Mouse (Mus musculus) bone marrow, adult 2 months (tissue): ENCODE results near the gene Ifrd1. TPM values are rescaled to one million over a fixed set of nuclear protein-coding genes. Genes with fewer than 3 reads are reported as not detected.
A peak's percentile ranks its signal among the peaks of the same experiment; 100 is the strongest.
"Not testable (repeated sequence)": the region's sequence is repeated elsewhere in the genome, so short reads cannot be mapped to it uniquely, and the experiment has no call there.

Experiments
- H3K27ac ChIP-seq: fragments of 200-500 bp; 2 replicates; pipeline ENCODE4 v1.5.1; 2012; ENCODE audit warnings: low read depth, mild to moderate bottlenecking, control low read depth, inconsistent platforms, low read length; ENCODE audit not compliant: control insufficient read depth, poor library complexity, insufficient read depth
- H3K4me1 ChIP-seq: fragments of 200-500 bp; 2 replicates; pipeline ENCODE4 v1.6.1; 2011; ENCODE audit warnings: low read length; ENCODE audit not compliant: control insufficient read depth, insufficient read depth
- H3K4me3 ChIP-seq: fragments of 200-500 bp; replicated peaks from 2 replicates; pipeline ENCODE3; 2011; ENCODE audit warnings: mild to moderate bottlenecking, low read depth, low read length, control low read depth; ENCODE audit not compliant: control insufficient read depth
- CTCF ChIP-seq: fragments of 200-500 bp; IDR thresholded peaks from 2 replicates; pipeline ENCODE4 v1.5.1; 2011; ENCODE audit warnings: low read length, control low read depth; ENCODE audit not compliant: control insufficient read depth, insufficient read depth
- POLR2A ChIP-seq: fragments of 200-500 bp; IDR thresholded peaks from 2 replicates; pipeline ENCODE4 v1.6.1; 2011; ENCODE audit warnings: low read depth, mild to moderate bottlenecking, control low read depth, low read length, borderline replicate concordance; ENCODE audit not compliant: control insufficient read depth
- WGBS: fragments of 180-500 bp; shearing (Covaris S2); methylation state at CpG from one replicate; pipeline ENCODE4 v1.1.7; 2018; 5-methylcytosine and 5-hydroxymethylcytosine counted together
- polyA plus RNA-seq: library from polyadenylated mRNA; stranded (reverse); fragments of >200 nt; gene quantifications from 2 replicates; pipeline ENCODE4 v1.2.4, GENCODE M21; 2011; ENCODE audit warnings: low replicate concordance; ENCODE audit not compliant: missing spikeins, insufficient read depth, insufficient read length

Ifrd1 gene
- polyA plus RNA-seq, 1 experiment: 86.5 TPM

DNA sequence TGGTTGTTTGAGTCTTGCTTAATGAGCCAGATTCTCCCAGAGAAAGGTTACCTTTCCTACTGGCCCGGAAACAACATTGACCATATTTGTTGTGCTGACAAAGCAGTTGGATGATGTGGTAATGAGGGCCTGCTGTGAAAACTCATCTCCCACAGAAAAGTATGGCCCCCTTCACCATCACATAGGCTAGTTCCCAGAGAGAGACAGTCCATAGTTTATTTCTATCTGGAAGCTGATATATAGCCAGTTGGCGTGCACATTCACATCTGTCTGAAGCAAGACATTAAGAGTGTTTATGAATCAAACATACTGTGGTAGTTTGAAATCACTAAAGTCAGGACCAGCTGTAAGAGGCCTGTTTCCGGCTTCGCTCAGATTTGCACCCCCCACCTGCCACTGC is 15.4 kb upstream of the Ifrd1 start:
- Histone ChIP-seq H3K4me1 (no peaks in the 10 kb centered on the region), H3K27ac (no peak overlapping the region), H3K4me3 (no peak overlapping the region)
- 78% methylated on average over 4 of the region's 4 CpGs for WGBS
- TF ChIP-seq POLR2A (no peak), CTCF (no peak)

DNA sequence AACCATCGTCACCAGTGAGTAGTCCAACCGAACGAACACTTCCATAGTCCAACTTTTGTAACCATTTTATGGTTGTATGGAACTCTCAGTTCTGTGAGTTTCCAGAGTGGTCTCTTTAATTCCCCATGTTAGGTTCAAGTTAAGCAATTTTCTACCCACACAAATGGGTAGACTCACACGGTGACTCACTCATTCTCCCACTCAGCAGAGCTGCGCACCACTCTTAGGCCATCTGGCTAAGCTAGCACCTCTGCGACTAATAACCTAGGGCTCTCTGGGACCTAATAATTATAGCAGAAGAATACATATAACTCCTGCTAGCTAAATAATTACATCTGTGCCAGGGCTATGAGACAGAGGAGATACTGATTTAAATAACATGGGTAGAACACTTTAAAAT is 14.7 kb upstream of the Ifrd1 start:
- Histone ChIP-seq H3K4me1 (no peaks in the 10 kb centered on the region), H3K4me3 (no peak overlapping the region), H3K27ac (no peak overlapping the region)
- TF ChIP-seq POLR2A (no peak), CTCF (no peak)
- WGBS: 88% methylated on average over 6 of the region's 6 CpGs

DNA sequence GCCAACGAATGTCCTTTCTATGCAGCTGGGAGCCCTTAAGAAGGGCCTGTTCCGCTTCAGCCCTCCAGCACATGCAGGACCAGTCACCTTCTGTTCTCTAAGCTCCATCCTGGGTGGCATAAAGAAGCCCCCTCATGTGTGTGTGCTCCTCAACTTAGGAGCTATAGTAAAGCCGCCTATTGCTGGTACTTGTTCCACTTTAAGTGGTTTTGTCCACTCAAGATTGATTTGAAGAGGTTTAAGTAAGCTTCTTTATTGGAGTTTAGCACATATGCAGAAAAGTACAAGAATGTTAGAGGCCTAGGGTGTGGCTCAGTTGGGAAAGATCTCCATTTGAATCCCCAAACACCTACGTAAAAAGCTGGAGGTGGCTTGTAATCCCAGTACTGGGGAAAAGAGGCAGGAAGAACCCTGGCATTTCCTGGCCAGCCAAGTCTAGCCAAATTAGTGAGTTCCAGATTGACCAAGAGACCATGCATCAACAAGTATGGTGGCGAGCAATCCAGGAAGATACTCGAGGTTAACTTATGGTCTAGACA is 10.2 kb upstream of the Ifrd1 start:
- no peak for TF ChIP-seq POLR2A
- 76% methylated on average over 6 of the region's 6 CpGs for WGBS
- Histone ChIP-seq H3K27ac (no peak overlapping the region), H3K4me1 (no peaks in the 10 kb centered on the region), H3K4me3 (no peak overlapping the region)

DNA sequence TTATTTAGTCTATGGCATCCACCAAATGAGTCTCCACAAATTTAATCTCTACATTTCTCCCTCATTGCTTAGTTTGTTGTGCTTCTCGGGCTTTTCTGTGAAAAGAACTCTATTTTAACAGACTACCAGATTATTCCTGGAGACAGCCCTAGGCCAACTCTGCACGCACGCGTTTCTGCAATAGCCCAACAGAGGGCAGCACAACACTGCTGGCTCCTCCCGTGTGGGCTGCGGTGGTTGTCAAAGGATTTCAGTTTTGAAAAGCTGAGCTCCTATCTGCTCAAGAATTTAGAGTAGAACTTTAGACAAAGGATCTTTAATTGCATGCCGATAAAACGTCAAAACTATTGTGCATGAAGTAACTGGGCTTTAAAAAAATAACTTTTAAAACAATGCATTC is 8.9 kb upstream of the Ifrd1 start:
- Histone ChIP-seq H3K4me1 (no peaks in the 10 kb centered on the region; the same call in 1 of the 2 replicates), H3K4me3 (no peak overlapping the region), H3K27ac (no peak overlapping the region)
- TF ChIP-seq CTCF: peak; percentile 90
- TF ChIP-seq POLR2A: no peak
- WGBS: 2% methylated on average over 8 of the region's 8 CpGs

DNA sequence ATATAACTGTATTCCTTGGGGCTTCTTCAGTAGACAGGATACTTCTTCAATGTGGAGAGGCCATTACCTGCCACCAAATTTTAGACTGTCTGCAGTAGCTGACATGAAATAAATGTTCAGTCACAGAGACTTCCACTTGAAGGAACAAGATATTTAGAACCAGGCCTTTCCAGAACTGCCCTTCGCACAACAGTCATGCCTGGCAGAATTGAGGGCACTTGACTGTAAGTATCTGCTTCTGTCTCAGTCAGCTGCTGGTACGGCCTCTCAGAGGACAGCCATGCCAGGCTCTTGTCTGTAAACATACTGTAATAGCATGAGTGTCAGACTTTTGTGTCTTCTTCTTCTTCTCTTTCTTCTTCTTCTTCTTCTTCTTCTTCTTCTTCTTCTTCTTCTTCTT is 8.2 kb upstream of the Ifrd1 start:
- TF ChIP-seq POLR2A (no peak), CTCF (no peak)
- Histone ChIP-seq H3K27ac (no peak overlapping the region), H3K4me1 (no peaks in the 10 kb centered on the region; the same call in 1 of the 2 replicates), H3K4me3 (no peak overlapping the region)
- WGBS: 87% methylated on average over 2 of the region's 2 CpGs

DNA sequence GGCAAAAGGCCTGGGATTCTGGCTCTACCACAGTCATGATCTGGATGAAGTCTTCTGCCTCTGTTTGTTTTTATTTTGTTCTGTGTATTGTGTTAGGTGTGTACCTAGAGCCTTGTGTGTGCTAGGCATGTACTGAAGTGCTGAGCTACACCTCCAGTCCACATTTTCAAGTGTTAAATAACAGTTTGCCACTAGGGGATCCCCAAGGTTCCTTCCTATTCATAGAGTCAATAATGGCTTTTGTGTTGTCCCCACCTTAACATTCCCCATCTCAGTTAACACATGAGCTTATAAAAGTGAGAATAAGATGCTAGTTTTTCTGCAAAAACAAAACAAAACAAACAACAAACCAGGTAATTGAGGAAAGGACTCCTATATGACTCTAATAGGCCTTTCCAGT is 7.7 kb upstream of the Ifrd1 start:
- H3K4me3 ChIP-seq: no peak overlapping the region
- TF ChIP-seq CTCF (no peak), POLR2A (no peak)
- no peaks in the 10 kb centered on the region; the same call in 1 of the 2 replicates for H3K4me1 ChIP-seq
- H3K27ac ChIP-seq: no peak overlapping the region

DNA sequence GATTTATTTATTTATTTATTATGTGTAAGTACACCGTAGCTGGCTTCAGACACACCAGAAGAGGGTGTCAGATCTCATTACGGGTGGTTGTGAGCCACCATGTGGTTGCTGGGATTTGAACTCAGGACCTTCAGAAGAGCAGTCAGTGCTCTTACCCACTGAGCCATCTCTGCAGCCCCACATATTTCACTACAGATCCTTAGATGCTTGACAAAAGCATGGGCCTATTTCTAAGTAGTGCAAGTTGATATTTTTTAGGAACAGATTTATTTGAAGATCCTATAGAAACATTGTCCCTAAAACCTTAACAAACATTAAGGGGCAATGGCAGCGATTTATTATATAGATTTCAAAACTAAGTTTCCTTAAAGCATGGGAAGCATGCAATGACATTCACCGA is 7.0 kb upstream of the Ifrd1 start:
- not testable (repeated sequence) for H3K4me3 ChIP-seq, H3K4me1 ChIP-seq, H3K27ac ChIP-seq
- 77% methylated on average over 4 of the region's 4 CpGs for WGBS

DNA sequence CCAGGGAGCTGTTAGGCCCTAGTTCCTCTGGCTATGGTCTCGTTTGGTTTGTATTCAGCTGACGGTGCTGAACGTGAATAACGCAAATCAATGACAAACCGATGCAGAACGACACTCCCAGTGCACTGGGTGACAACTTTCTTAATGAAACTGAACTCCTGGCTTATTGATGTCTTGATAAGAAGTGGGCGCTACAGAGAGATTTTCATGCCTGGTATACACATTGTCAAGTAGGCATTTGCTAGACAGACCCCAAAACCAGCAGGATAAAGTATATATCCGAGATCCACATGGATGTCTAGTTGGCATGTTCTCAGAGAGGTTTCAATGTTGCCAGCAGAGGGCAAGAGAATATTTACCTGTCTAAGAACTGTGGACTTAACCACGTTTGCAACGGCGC is 6.4 kb upstream of the Ifrd1 start:
- WGBS: 82% methylated on average over 11 of the region's 11 CpGs
- Histone ChIP-seq H3K4me1 (no peaks in the 10 kb centered on the region; the same call in 1 of the 2 replicates), H3K27ac (no peak overlapping the region), H3K4me3 (no peak overlapping the region)
- TF ChIP-seq CTCF (no peak), POLR2A (no peak)

DNA sequence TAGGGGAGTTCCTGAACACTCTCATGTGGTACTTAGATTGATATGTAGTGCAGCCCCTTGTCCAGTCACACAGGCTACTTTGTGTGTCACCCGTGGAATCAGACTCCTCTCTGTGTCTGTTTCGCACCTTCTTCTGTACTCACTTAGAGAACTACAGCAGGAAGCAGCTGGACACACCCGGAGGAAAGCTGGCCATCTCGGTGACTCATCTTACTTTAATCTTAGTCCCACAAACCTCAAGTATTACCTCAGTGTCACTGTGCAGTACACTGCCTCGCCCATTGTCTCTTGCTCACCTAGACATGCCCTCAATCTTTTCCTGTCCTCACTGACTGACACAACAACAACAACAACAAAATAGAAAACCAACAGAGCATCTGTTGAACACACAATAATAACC is 4.9 kb upstream of the Ifrd1 start:
- 11% methylated on average over 5 of the region's 5 CpGs for WGBS
- TF ChIP-seq POLR2A: no peak
- TF ChIP-seq CTCF: no peak
- Histone ChIP-seq H3K4me3 (no peak overlapping the region), H3K27ac (no peak overlapping the region), H3K4me1 (no peaks in the 10 kb centered on the region; the same call in 1 of the 2 replicates)
